Mouse (Mus musculus) small intestine, adult 2 months (tissue): ENCODE data around the gene Ptpn21. TPM values are rescaled to one million over a fixed set of nuclear protein-coding genes. Genes with fewer than 3 reads are reported as not detected.
A peak's percentile ranks its signal among the peaks of the same experiment; 100 is the strongest.

Experiments
- H3K27ac ChIP-seq: fragments of 200-500 bp; 2 replicates; pipeline ENCODE4 v1.5.1; 2012; ENCODE audit warnings: low read depth, low read length, control low read depth, inconsistent platforms; ENCODE audit not compliant: insufficient read depth
- H3K27me3 ChIP-seq: fragments of 200-500 bp; 2 replicates; pipeline ENCODE4 v1.6.1; 2012; ENCODE audit warnings: mild to moderate bottlenecking, moderate library complexity, low read length, inconsistent platforms; ENCODE audit not compliant: control insufficient read depth, insufficient read depth
- H3K36me3 ChIP-seq: fragments of 200-500 bp; 2 replicates; pipeline ENCODE4 v1.6.1; 2012; ENCODE audit warnings: mild to moderate bottlenecking, low read length, control low read depth, inconsistent platforms; ENCODE audit not compliant: control insufficient read depth, insufficient read depth
- H3K4me1 ChIP-seq: fragments of 200-500 bp; 2 replicates; pipeline ENCODE4 v1.6.1; 2012; ENCODE audit warnings: low read length, inconsistent platforms, mixed read lengths; ENCODE audit not compliant: control insufficient read depth, insufficient read depth, insufficient read length
- H3K4me3 ChIP-seq: fragments of 200-500 bp; 2 replicates; pipeline ENCODE4 v1.5.1; 2012; ENCODE audit warnings: low read depth, mild to moderate bottlenecking, control low read depth, inconsistent platforms, low read length, moderate library complexity
- CTCF ChIP-seq: fragments of 200-500 bp; IDR thresholded peaks from 2 replicates; pipeline ENCODE4 v1.5.1; 2012; ENCODE audit warnings: low read depth, mild to moderate bottlenecking, control low read depth, inconsistent platforms, low read length, moderate library complexity, mixed read lengths; ENCODE audit not compliant: insufficient replicate concordance, insufficient read length; ENCODE audit errors: extremely low read depth
- POLR2A ChIP-seq: fragments of 200-500 bp; IDR thresholded peaks from 2 replicates; pipeline ENCODE4 v1.6.1; 2012; ENCODE audit warnings: low read depth, mild to moderate bottlenecking, control low read depth, inconsistent platforms, low read length, moderate library complexity
- whole genome bisulfite sequencing: fragments of 180-500 bp; shearing (Covaris S2); methylation state at CpG from one replicate; pipeline ENCODE4 v1.1.7; 2018; 5-methylcytosine and 5-hydroxymethylcytosine counted together
- polyA plus RNA-seq: library from polyadenylated mRNA; depleted of rRNA; stranded (reverse); fragments of >200 nt; gene quantifications from 2 replicates; pipeline ENCODE4 v1.2.3, GENCODE M21; 2012; rRNA removed

Ptpn21 gene
- polyA plus RNA-seq, 1 experiment, result 24.7 TPM

DNA sequence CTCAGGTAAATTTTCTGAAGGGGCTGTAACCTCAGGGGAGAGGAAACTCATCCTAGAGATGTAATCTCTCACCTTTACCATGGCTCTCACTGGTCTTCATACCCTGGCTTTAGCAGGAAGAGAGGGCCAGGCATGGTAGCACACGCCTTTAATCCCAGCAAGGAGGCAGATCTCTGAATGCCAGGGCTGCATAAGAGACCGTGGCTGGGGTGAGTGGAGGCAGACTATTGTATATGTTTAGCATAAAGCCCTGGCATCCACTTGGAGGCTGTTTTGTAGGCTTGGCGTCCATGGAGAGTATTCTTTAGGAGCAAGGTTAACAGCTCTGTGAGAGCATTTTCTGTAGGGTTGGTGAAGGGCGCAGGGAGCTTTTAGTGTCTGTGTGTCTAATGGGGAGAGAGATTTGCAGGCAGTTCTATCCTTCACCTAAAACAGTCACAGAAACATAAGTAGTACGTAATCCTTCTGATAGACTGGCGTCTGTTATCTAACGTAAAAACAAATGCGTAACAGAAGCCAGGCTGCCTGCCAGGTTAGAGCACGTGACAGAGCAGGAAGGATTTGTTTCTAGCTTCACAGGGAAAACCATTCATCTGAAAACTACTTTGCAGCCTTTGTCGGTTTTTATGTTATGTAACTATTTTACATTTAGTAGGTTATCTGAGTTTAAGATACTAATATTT is 68.9 kb downstream of the Ptpn21 start:
- H3K36me3 ChIP-seq, result no peaks in the 10 kb centered on the region
- H3K27me3 ChIP-seq, result no peaks in the 10 kb centered on the region
- 29% methylated on average over 10 of the region's 10 CpGs for WGBS
- no peak for TF ChIP-seq CTCF
- TF ChIP-seq POLR2A, result no peak
- H3K4me1 ChIP-seq, result peaks cover 10% of the 10 kb centered on the region; the same call in 1 of the 2 replicates
- no peak overlapping the region for H3K27ac ChIP-seq
- H3K4me3 ChIP-seq, result no peak overlapping the region

DNA sequence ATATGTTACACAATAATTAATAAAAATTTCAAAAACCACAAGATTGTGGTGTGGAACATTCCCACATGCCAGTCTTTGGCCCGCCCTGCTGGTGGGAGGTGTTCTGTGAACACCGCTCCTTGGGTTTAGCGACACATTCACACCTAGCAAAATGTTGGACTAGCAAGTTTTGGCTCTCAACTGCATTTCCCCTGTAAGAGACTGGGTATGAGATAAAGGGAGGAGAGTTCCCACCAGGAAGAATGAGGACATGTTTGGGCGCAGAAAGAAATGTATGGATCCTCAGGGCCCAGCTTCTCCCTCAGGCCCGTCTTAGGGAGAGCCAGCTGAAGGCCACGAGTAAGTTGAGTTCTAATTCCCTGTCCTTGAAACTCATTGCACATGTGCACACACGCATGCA is 74.6 kb downstream of the Ptpn21 start:
- H3K36me3 ChIP-seq, result 0 out of 2 replicates have a peak, but pooled peaks cover 1% of the 10 kb centered on the region
- 91% methylated on average over 7 of the region's 7 CpGs for WGBS
- H3K4me1 ChIP-seq, result no peaks in the 10 kb centered on the region
- no peak overlapping the region for H3K27ac ChIP-seq
- TF ChIP-seq CTCF, result no peak
- no peak for TF ChIP-seq POLR2A
- no peak overlapping the region for H3K4me3 ChIP-seq
- no peaks in the 10 kb centered on the region for H3K27me3 ChIP-seq

DNA sequence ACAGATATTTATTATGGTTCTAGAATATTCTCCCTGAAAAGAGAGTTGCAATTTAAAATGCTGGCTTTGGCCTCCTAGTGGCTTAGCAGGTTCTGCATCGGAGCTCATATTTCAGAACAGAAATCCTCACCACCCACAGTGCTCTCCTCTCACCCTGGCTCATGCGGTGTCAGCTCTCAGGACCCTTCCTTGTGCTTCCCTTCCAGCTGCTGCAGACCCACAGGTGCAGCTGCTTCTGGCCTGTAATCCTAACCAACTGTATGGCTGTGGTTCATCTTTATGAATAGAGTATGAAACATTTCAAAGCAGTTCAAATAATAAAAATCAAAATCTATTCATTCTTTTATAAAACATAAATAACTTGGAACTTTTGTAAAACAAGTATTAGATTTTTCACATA is 80.3 kb downstream of the Ptpn21 start:
- H3K4me3 ChIP-seq, result no peak overlapping the region
- H3K36me3 ChIP-seq, result 0 out of 2 replicates have a peak, but pooled peaks cover under 1% of the 10 kb centered on the region
- H3K27ac ChIP-seq, result no peak overlapping the region
- H3K4me1 ChIP-seq, result no peaks in the 10 kb centered on the region
- 83% methylated on average over 2 of the region's 2 CpGs for WGBS
- TF ChIP-seq POLR2A (no peak), CTCF (no peak)
- no peaks in the 10 kb centered on the region for H3K27me3 ChIP-seq

DNA sequence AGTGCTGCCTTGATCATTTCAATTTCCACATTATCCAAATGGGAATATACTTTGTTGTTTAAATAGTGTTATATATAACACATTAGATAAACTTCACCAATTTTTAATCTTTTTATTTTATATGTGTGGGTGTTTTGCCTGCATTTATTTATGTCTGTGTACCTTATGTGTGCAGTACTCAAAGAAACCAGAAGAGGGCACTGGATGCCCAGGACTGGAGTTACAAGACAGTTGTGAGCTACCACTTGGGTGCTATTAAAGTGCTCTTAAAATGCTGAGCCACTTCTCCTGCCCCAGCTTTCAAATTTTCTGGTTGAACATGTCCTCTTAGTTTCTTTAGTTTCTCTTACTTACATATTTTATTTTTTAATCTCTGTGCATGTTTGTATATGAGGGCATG is 92.4 kb downstream of the Ptpn21 start:
- Histone ChIP-seq H3K4me1 (no peaks in the 10 kb centered on the region), H3K27ac (no peak overlapping the region), H3K27me3 (no peaks in the 10 kb centered on the region), H3K4me3 (no peak overlapping the region), H3K36me3 (no peaks in the 10 kb centered on the region)
- no peak for TF ChIP-seq CTCF
- no peak for TF ChIP-seq POLR2A

DNA sequence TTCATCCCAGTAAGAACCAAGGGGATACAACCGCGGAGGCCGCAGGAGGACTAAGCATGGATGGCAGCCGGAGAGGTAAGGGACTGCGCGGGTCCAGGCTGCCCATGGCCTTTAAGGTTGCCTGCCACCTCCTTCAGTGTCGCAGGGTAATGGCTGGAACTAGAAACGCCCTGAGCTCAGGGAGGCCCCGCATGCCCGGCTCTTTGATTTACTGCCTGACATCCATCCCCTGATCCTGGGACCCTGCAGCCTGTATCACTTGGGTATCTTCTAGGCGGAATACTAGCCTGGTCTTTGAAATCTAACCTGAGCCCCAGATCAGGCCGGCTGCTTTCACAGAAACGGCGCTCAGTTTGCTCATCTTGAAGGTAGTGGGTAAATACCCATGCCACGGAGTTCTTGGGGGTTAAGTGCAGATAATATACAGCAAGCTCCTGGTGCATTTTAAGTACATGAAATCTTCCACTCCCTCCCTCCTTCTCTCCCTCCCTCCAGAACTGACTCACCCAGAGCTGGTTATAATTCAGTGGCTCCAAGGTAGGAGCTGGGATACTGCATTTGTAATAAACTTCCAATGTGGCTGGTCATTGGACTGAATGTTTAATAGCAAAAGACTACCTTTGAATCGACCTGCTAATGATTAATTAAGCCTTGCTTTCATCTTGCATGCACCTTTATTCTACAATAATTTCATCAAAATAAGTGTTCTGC is 108.8 kb downstream of the Ptpn21 start:
- 3% methylated on average over 16 of the region's 16 CpGs for WGBS
- Histone ChIP-seq H3K4me3 (peak overlapping the region; percentile 98), H3K36me3 (0 out of 2 replicates have a peak, but pooled peaks cover 2% of the 10 kb centered on the region), H3K4me1 (no peaks in the 10 kb centered on the region), H3K27me3 (no peaks in the 10 kb centered on the region; the same call in 1 of the 2 replicates), H3K27ac (no peak overlapping the region)
- TF ChIP-seq CTCF (no peak), POLR2A (no peak)

DNA sequence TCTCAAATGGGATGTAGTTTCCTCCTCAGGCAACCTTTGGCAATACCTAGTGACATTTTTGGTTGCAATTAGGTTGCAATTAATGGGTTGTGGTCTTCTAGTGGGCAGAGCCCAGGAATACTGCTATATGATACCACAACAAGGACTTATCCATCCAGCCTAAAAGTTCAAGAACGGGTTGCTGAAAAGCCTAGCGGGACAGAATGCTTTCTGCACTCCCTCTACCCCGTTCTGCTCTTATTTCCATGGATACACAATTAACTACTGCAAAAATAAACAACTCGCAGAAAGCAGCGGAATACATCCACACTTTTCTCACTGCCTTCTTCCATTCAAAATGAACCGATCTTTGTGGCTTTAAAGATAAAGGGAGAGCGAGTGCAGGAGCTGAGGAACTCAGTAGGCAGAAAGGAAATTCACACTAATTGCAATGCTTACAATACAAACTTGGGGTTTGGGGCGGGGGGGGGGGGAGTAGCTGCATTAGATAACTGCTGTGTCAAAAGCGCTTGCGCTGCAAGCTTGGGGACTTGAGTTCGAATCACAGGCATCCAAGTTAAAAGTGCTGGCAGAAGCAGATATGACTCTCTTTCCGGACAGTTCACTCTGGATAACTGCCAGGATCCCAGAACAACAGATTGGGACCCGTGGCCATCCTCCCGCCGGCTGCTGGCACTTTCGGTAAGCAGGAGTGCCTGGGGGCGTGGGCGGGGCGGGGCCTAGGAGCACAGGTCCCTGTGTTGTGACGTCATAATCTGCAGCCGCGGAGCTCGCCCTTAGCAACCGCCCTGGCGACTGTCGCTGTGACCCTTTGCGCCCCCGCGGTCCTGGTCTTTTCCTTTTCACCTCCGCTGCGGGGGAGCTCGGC is 109.6 kb downstream of the Ptpn21 start, which contains the start of gene Spata7:
TSS of gene Spata7 (plus strand) at position 766 of the 868 bp plus-strand sequence.
- H3K27ac ChIP-seq, result no peak within 1 kb of the TSS
- H3K27me3 ChIP-seq, result no peaks in the 10 kb centered on the region; the same call in 1 of the 2 replicates
- TF ChIP-seq POLR2A, result no peak
- TF ChIP-seq CTCF, result no peak
- WGBS, result 1% methylated on average over 32 of the region's 32 CpGs
- H3K4me3 ChIP-seq, result peak within 1 kb of the TSS; percentile 98
- H3K4me1 ChIP-seq, result no peaks in the 10 kb centered on the region
- H3K36me3 ChIP-seq, result 0 out of 2 replicates have a peak, but pooled peaks cover 2% of the 10 kb centered on the region

Other genes starting within 250 kb of the Ptpn21 start
- 0.32 and 1.5 TPM in 2 replicates for gene Kcnk10, start 159.1 kb downstream of the Ptpn21 start, polyA plus RNA-seq
- gene Spata7, start 109.2 kb downstream of the Ptpn21 start, polyA plus RNA-seq, result 0.33 and 0.44 TPM in 2 replicates
- gene Zc3h14, start 9.6 kb upstream of the Ptpn21 start, polyA plus RNA-seq, result 6.7 and 14.8 TPM in 2 replicates
- 0.32 and 0.70 TPM in 2 replicates for gene Eml5, start 164.1 kb upstream of the Ptpn21 start, polyA plus RNA-seq
- 2.3 and 3.5 TPM in 2 replicates for gene Ttc8, start 183.2 kb upstream of the Ptpn21 start, polyA plus RNA-seq